Mouse (Mus musculus) heart, postnatal 0 days (tissue): ENCODE measurements around the gene Nfasc.

Experiments
- CTCF ChIP-seq: IDR thresholded peaks from 2 replicates; pipeline ENCODE4 v1.5.1; 2016; ENCODE audit warnings: antibody characterized with exemption, control low read depth, low read depth
- EP300 ChIP-seq: IDR thresholded peaks from 2 replicates; pipeline ENCODE4 v1.6.1; 2016; ENCODE audit warnings: antibody characterized with exemption, low read depth

DNA sequence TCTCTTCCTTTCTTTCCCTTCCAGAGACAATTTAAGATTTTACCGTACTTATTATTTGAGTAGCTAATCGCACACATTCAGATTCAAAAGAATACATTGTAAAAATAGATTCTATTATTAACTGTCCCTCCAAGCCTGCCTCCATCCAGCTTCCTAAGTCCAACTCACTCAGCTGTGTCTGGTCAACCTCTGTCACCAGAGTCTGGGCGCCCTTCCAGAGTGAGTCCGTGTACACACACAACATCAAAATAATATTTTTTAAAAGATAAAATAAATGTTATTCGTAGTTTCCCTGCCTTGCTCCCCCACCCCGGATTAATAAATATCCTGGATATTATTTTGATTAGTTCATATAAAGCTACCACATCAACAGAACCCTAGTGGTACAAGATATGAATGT lies 72.4 kb downstream of the Nfasc start:
- no peak for TF ChIP-seq CTCF
- no peak for TF ChIP-seq EP300
